Mouse (Mus musculus) left cerebral cortex, postnatal 10 days (tissue): Measurements from ENCODE around the gene Mosmo. TPM values are rescaled to one million over a fixed set of nuclear protein-coding genes. Genes with fewer than 3 reads are reported as not detected.
A peak's percentile ranks its signal among the peaks of the same experiment; 100 is the strongest.

Experiments
- DNase-seq, 2 experiments: peaks; one replicate each; pipeline ENCODE4 v3.0.0; 2021 to 2022; ENCODE audit warnings: low spot score in 2 of 2, mixed read lengths in 1 of 2; ENCODE audit errors: extremely low spot score in 1 of 2
- intact Hi-C: fragments of 180-260 bp; cut with DNase I; formaldehyde crosslinking; loops from one replicate; pipeline ENCODE4 v1.15.1; 2025
- total RNA-seq, 2 experiments: library from RNA; stranded (reverse); gene quantifications; 2 replicates each; pipeline ENCODE4 v1.2.3; 2021

Gene Mosmo
- total RNA-seq, 2 experiments from 2014 or later: 56.3 to 66.2 TPM

GRCm38 (mm10) chr7:120746029-120746428 lies 68.6 kb downstream of the Mosmo start:
- DNase-seq: no peak
- intact Hi-C loops: no loop called here

GRCm38 (mm10) chr7:120746821-120747220 lies 69.4 kb downstream of the Mosmo start:
- intact Hi-C loops: no loop called here

GRCm38 (mm10) chr7:120748478-120748877 lies 71.1 kb downstream of the Mosmo start:
- DNase-seq: no peak
- intact Hi-C loops: no loop called here

More at GRCm38 (mm10) chr7:120746821-120747220, 69.4 kb downstream of the Mosmo start:
- no peak for DNase-seq

DNA sequence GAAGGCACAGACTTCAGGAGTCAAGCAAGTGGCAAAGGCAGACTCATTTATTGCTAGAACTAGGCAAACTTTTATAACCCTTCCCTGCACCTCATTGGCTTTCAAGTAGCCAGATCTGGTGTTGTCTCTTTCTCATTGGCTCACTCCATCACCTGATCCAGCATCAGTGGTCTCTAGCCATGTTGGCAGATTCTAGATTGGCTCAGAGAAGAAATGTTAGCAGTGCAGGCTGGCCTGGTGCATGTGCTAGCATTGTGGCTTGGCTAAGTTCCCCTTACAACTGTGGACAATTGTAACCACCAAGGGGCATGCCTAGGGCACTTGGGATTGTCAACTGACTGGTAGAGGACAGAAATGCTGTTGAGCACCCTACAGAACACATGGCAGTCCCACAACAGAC lies 73.9 kb downstream of the Mosmo start:
- DNase-seq: no peak
- intact Hi-C loops: loop anchor here (5.0 kb wide), 1 partner anchor 71 kb away; no protein-coding TSS in a partner anchor

DNA sequence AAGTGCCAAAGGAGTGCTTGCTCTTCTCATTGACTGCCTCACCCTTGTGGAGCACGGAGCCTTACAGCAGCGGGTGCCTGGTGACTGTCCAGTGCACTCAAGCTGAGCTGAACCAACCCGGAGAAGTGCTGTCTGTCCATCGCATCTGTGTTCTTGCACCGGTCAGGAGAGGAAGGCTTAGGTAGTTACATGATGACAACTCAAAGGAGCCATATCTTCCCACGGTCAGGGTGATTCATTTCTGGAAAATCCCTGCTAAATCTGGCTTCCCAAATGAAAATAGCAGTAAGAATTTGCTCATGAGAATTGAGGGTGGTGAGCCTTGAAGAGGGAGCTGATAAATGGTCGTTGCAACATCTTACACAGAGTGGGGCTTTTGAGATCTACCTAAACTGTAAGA lies 74.5 kb downstream of the Mosmo start:
- no peak for DNase-seq
- intact Hi-C loops: loop anchor here (5.0 kb wide), 1 partner anchor 70 kb away; no protein-coding TSS in a partner anchor

DNA sequence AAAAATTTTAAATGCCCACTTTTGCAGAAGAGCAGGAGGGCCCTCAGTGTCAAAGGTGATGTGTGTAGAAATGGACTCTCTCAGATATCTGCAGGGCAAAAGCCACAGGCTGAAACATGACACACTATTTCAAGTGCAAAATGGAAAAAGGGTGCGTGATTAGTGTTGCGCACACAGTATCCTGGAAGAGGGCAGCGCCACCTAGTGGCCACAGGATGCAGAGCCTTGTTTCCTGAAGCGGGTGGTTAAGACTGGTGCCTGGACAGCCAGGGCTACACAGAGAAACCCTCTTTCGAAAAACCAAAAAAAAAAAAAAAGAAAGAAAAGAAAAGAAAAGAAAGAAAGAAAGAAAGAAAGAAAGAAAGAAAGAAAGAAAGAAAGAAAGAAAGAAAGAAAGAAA lies 77.3 kb downstream of the Mosmo start:
- DNase-seq: peak; percentile 80 to 83
- intact Hi-C loops: loop anchor here (1.0 to 5.0 kb wide), 2 partner anchors 68 to 84 kb away; partner anchors contain the start of gene Pdzd9

DNA sequence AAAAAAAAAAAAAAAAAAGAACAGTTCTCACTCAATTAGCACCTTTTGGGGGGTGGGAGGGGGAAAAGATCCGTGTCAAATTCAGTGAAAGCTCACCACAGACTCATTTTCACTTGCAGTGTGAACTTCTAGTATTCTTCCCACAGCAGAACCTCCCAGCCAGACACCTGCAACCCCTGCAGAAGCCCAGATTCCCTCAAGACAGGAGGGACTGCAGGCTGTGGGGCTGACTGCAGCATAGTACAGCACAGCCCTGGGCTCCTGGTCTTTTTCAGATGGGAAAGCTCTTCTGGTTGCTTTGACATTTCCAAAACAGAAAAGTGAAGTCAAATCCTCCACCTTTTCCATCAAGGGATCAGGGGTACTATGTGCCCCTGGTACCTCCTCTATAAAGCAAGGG lies 90.0 kb downstream of the Mosmo start:
- intact Hi-C loops: no loop called here
- DNase-seq: no peak

DNA sequence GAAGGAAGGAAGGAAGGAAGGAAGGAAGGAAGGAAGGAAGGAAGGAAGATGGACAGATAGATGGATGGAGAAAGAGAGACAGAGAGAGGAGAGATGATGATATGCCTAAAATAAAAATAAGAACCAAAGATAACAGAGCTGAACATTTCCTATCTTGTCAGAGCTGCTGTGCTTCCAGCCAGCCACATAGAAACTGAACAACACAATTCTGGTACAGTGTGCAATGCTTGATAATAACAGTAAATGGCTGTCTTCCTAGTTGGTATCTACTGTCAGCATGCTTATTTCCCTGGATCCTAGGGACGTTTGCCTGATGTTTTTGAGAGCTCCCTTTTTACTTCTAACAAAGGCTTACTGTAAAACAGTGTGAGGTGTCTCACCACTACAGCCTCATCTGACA lies 94.0 kb downstream of the Mosmo start:
- no peak for DNase-seq
- intact Hi-C loops: no loop called here

GRCm38 (mm10) chr7:120778012-120778411 lies 100.6 kb downstream of the Mosmo start:
- intact Hi-C loops: no loop called here
- DNase-seq: no peak

Other genes with a start within 250 kb of the Mosmo start
- 100 to 1,000 TPM; 234 to 247 TPM for gene Uqcrc2, start 42.4 kb upstream of the Mosmo start, total RNA-seq
- gene Pdzd9, start 7.3 kb upstream of the Mosmo start, total RNA-seq: not detected
- 10 to 100 TPM; 14.8 to 17.6 TPM for gene Vwa3a, start 61.7 kb downstream of the Mosmo start, total RNA-seq
- gene Gm5737, start 134.7 kb downstream of the Mosmo start, total RNA-seq: under 1 TPM in 1 of 2 experiments, not detected in 1; 0.28 TPM
- gene Eef2k, start 165.2 kb downstream of the Mosmo start, total RNA-seq: 10 to 100 TPM; 45.1 to 46.0 TPM
- gene Polr3e, start 240.1 kb downstream of the Mosmo start, total RNA-seq: 10 to 100 TPM; 34.5 to 34.6 TPM